Mouse (Mus musculus): ENCODE measurements at regions not wholly inside any gene's neighbourhood (a gene's known extent, or its start where the extent isn't known, plus 50 kb on each side); places are given as distances from the start of the nearest gene placed in this dataset.
"Not testable (repeated sequence)": the region's sequence is repeated elsewhere in the genome, so short reads cannot be mapped to it uniquely, and the experiment has no call there.

DNA sequence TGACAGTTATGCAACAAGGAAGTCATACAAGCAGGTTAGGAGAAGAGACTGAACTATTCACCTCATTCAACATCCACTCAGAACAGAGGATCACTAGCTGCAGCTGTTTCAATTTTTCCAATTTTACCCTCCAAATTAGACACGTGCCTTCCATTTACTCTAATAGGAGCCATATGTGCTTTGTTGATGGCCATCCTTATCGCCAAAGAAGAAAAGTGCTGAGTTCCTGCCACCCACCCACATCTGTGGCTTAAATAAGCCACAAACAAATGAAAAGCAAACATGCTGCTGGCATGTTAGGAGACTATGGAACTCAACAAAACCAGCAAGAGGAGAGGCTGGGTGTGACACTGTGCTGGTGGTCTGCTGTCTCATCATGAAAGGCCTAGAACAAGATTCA, 1786.1 kb downstream of the 9330182O14Rik start:
- no peak for DNase-seq (ENCODE audit: low spot score)

DNA sequence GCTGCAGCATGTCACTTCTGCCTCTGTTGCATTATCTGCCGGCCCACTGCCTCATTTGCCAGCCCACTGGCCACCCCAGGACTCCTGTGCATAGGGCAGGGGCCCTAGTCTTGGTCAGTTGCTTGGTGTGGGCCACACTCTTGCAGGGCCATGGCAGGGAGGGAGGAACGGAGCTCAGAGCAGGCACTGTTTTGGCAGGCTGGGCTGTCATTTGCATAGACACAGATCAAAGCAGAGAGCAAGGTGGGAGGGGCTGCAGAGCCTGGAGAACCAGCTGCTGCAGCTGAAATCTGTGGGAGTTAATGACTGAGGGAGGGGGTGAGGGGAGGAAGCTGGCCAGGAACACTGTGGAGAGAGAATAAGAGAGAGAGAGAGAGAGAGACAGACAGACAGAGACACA, 1802.5 kb downstream of the 9330182O14Rik start:
- DNase-seq (ENCODE audit: low spot score): no peak

DNA sequence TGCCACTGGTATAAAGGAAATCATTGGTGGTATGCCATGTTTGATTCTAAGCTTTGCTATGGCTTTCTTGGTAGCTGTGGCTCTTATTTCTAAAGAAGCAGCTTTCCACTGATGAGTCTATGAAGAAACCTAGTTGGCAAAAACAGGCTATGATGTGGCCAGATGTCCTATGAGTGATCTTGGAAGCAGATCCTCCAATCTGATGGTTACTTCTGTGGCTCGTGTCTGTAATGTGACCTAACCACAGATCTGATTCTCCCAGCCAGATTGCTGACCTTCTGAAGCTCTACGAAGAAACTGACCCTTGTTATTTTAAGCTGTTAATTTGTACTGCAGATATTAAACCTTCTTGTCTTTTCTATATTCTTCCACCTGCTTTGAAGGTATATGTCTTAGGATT, 1811.1 kb downstream of the 9330182O14Rik start:
- DNase-seq (ENCODE audit: low spot score): no peak

DNA sequence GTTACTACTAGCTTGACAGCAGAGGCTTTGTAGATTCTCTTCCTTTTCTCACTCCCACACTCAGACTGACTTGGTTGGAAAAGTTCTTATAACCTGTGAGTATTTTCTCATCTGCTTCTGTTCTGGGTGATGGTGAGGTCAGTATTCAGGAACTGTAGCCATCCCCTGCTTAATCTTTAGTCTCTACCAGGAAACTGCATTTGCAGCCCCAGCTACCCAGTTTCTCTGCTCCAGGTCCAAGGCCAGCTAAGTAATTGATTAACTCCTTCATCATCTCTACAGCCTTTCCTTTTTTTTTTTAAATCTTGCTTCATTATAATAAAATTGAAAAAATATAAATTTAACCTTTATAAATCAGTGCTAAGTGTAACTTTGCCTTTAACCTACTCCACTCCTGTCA, 1813.7 kb downstream of the 9330182O14Rik start:
- no peak for DNase-seq (ENCODE audit: low spot score)

DNA sequence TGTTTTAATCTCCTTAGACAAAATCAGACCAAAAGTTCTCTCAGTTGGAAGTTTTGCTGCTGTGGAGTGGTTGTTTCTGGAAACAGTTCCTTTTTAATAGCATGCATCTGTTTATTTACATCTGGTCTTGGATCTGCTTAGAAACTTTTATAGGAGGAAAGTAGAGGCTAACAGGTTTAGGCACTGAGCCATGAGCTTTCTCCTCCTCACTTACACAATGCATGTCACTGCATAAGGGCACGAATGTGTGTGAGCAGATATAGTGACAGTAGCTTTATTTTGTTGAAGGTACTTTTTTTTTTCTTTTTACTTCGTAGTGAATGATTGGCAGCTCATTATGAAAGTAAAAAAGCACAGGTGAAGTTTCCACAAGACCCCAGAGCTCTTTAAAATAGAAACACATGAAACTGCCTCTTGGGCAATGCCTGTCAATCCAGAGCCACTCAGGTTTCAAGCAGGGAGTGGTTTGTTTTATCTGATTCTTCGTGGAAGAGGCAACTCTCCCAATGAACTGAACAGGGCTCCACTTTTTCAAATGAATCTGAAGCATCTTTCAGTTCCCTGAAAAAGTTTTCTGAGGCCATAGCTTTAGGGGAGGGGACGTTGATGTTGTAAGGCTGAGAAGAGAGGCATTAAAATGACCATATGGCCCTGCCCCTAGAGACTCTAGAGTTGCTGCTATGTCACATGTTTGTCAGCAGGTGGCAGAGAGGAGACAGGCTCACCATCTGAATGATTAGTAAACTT, 1814.4 kb downstream of the 9330182O14Rik start:
- no peak for DNase-seq (ENCODE audit: low spot score)

DNA sequence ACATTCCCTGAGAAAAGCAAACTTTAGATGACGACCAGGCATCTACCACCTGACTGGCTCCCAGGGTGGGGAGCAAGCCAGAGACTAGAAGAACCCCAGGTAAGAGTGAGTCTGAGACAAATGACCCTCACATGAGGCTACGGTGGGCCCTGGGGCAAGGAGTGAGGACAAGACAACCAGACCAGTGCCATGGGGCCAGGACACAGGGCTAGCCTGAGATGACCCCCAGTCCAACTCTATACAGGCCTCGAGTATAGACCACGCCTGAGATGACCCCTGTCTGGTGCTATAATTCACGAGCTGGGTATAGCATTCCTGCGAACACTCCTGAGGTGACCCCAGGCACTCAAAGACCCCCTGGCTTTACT, 1814.9 kb downstream of the 9330182O14Rik start:
- DNase-seq (ENCODE audit: low spot score): no peak

DNA sequence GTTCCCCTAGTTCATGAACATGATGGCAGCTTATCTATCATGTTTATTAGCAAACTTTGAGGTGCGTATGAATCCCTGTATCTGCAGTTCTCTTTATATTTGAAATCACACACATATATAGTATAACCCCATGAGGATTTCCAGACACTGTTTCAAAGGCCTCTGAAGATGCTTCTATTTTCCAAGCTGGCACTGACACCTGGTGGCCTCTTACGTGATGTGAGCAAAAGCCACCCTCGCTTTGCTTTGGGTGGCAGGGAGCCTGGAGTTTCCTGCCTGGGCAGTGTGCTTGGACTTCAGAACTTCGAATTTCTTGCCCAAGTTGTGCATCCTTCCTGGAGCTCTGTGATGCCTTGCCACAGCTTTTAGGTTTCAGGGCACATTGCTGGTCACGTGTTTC, 1817.1 kb downstream of the 9330182O14Rik start:
- DNase-seq (ENCODE audit: low spot score): no peak

DNA sequence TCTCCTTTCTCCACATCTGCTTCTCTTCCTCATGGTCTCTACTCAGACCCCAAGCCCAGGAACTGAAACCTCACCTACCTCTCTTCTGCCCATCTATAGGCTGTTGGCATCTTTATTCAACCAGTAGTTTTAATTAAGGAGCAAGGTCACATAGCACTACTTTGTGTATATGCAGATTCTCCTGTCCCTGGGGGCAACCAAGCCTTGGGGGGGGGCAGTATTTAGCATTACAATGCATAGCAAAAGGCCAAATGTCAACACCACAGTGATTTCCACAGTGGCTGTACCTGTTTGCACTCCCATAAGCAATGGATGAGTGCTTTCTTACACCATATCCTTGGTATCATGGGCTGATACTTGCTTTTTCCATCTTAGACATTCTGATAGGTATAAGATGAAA, 1826.4 kb downstream of the 9330182O14Rik start:
- DNase-seq (ENCODE audit: low spot score): no peak

DNA sequence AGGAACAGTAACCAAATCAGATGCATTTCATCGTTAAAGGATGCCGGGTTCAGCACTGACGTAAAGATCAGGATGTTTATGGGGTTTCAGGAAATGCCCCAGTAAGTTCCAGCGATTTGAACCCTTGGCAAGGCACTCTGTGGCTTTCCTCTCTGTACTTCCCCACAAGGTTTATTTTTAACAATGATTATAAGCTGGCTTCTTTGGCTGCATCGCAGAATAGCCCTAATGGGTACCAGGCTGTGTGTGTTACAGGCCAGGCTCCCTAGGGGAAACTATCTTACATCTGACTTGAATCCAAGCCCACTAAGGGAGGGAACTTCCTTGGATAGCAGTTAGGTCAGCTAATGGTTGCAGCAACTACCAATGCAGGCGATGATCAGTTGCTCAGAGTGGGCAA, 1836.7 kb downstream of the 9330182O14Rik start:
- DNase-seq (ENCODE audit: low spot score): no peak

DNA sequence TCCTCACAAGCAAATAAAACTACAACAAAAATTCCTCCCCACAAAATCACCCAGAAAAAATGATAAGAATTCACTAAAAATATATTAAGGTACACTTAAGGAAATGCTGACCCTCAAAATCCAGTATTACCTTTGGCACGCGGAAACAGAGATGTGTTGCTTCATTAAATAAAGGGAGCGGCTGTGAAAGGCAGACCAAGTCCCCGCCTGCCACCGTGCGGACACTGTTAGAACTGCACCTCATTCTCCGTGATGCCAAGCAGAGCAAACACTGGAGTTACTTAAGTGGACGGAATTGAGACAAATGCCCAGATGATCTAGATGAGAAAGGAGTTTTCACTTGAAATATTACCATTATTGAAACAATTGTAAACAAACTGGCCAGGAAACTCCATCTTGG, 1839.1 kb downstream of the 9330182O14Rik start:
- DNase-seq (ENCODE audit: low spot score): peak; percentile 93

DNA sequence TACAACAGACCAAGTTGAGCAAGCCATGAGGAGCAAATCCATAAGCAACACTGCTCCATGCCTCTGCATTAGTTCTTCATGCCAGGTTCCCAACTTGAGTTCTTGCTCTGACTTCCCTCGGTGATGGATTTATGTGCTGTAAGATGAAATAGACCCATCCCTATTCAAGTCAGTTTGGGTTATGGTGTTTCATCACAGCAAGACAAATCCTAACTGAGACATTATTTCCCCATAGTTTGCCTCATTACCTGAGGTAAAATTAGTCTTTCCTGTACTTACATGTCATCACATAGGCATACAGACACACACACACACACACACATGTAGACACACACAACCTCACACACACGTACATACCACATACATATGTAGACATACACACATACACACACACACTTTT, 1843.0 kb downstream of the 9330182O14Rik start:
- no peak for DNase-seq (ENCODE audit: low spot score)

DNA sequence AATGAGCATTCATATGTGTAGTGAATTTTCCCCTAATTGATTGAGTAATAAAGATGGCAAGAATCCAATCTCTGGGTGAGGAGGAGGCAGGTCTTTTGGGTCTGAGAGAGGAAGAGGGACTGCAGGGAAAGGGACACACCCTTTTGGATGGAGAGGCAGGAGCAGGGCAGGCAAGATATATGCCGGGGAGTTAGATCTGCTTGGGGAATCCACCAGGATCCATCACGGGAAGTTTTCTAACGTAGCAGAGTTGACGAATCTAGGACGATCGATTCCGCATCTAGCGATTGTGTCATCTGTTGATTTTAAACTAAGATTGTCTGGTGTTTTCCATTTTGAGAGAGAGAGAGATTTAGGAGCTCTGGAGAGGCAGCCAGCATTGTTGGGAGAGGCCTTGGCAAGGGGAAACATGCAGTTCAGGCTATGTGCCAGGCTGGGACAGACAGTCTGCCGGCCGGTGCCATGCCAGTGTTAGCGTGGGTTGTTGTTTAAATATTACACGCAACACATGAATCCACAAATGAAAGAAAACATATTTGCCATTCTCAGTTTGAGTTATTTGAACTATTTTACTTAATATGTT, 1843.6 kb downstream of the 9330182O14Rik start:
- DNase-seq (ENCODE audit: low spot score): no peak

DNA sequence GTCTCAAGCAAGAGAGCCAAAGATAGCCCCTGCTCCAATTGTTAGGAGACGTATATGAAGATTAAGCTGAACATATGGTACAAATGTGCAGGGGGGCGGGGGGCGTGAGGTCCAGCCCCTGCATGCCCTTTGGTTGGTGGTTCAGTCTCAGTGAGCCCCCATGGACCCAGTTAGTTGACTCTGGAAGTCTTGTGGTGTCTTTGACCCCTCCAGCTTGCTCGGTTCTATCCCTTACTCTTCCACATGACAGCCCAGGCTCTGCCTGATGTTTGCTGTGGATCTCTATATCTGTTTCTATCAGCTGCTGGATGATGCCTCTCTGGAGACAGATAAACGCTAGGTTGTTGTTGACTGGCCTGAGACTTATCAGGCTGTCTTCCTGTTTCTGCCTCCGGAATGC, 1849.1 kb downstream of the 9330182O14Rik start:
- DNase-seq (ENCODE audit: low spot score): no peak

DNA sequence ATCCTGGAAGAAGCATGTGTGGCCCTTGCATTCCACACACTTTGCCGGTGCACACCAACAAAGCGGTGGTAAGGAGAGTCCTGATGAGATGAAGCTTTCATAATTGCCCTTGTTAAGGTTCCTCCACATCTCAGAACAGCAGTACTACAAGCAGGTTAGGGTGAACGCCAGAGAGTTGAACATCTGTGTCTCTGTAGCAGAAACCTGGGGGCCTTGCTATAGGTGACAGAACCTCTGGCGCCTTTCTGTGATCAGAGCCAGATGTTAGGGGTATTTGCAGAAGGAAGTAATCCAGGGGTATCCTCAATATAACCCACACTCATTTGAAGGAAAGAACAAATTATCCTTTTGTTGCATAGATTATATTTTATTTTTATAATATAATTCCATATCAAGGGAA, 1850.1 kb downstream of the 9330182O14Rik start:
- no peak for DNase-seq (ENCODE audit: low spot score)

DNA sequence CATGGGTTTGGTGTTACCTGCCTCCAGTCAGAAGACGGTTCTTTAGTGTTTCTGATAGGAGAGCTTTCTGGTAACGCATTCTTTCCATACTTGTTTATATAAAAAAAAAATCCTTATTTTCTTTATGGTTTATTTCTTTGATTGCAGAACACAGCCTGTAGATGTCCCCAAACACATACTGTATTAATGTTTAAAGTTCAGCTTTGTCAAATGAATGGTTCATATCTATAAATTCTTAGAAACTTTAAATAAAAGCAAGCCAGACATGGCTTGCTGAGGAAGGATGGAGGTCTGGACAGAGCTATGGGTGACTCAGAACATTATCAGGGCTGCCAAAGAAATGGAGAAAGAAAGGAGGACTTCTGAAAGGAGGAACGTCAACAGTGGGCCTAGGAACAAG, 1852.1 kb downstream of the 9330182O14Rik start:
- DNase-seq (ENCODE audit: low spot score): no peak

DNA sequence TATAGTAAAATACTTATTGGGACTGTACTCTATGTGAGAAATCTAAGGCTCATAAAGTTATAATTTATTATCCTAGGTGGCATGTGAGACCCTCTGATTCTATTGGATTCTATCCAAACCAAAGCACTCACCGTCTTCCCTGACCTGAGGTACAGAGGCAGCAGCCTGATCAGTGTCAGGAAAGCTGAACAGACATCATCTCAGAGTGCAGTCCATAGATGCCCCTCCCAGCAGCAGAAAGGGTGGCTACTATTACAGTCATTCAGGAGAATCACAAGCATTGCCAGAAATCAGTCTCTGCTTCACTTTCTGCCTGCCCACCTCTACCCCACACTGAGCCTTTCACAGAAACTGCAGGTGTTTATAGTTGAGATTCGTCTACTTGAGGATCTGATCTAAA, 1854.9 kb downstream of the 9330182O14Rik start:
- no peak for DNase-seq (ENCODE audit: low spot score)

DNA sequence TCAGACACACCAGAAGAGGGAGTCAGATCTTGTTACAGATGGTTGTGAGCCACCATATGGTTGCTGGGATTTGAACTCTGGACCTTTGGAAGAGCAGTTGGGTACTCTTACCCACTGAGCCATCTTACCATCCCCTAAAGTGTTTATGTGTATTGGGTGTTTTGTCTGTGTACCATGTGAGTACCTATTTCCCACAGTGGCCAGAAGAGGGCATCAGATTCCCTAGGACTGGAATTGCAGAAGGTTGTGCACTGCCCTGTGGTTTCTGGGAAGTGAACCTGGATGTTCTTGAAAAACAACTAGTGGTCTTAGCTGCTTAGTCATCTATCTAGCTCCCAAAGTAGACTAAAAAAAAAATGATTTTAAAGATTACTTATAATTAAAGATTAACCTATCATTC, 1857.7 kb downstream of the 9330182O14Rik start:
- DNase-seq (ENCODE audit: low spot score): no peak

DNA sequence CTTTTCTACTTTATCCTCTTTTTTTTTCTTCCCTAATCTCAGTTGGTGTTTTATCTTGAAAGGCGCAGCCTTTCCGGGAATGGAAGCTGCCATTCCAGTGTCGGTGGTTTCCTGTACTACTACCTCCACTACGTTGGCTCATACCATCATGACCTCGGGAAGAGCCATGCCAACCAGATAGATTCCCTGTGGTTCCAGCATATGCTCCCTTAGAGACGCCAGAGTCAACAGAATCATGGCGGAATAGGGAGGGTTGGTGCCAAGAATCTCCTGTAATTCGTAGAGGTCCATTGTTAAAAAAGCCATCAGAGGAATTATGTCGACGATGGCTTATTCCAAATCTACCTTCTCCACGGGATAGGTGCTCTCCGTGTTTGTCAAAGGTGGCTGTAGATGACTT, 1898.1 kb downstream of the 9330182O14Rik start:
- not testable (repeated sequence) for DNase-seq (ENCODE audit: low spot score)

DNA sequence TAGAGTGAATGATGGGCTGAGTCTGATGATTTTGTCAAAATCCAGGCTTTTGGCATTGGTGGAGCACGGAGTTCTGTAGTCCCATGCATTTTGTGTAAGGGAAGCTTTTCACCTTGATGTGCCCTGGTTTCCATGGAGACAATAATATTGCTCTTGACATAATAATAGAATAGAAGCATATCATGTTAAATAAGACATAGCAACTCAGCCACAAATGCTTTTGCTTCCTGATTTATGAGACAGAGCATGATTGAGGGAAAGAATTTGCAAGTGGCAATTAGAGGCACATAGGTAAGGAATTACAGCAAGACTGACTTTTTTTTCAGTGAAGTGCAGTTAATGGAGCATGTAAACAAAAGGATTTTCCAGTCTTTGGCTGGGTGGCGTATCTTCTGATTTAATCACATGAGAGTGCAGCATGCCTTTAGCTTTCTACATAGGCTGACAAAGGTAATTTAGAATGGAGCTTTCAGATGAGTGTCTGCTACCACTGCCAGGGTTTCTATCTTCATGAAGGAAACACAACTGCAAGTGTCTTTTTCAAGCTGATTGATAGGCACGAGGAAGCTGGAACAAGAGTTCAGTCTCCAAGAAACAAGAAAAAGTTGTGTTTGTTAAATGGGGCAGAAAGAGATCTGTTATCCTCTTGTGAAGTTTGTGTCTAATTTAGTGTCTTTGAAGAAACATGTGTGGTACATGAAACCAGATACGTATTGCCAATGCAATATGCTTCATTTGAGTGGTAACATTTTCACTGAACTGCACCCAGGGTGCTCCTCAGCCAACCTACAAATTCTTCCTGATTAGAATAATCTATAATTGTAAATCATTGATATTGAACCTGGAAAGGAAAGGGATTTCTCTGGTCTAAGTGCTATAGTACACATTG, 1913.2 kb downstream of the 9330182O14Rik start:
- DNase-seq (ENCODE audit: low spot score): no peak

DNA sequence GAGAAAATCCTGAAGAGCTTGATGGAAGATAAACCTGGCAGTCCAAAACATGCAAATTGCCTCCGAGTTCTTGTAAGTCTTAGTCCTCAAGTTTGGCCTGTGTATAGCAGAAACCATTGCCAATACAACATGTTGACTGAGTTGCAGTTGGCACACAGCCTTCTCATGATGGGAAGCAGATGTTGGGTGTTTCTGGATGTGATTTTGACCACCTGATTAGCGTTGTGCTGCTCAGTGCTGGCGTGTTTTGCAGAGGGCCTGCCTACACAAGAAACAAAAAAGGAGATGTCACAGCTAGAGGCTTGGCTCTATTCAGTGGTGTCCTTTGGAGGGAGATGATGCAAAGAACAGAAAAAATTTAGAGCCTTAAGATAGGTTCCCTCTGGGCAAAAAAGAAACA, 1922.6 kb downstream of the 9330182O14Rik start:
- DNase-seq (ENCODE audit: low spot score): peak; percentile 6

DNA sequence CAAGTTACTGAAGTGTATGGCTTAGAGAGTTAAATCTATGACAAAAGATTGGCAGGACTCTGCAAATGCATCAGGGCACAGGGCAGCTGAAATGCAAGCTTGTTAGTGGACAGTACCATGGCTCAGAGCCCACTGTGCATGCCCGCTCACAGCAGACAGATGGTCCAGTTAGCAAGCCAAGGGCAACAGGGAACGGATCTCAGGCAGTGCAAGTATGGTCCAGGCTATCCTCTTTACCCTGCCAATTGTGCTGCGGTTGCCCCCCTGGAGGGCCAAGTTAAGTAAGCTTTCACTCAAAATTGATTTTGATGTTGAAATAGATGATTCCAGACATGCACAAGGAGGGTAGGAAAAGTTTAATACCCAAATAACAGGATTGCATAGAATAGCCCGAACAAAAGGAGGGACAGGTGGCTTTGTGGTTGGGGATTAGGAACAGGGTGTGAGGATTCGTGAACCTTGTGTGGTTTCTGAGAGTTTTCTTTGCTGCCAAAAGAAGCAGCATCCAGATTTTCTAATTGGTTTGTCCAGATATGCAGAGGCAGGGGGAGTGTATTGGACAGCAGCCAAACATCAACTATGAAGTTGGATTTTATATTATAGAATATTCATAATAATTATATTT, 1934.2 kb downstream of the 9330182O14Rik start:
- no peak for DNase-seq (ENCODE audit: low spot score)

DNA sequence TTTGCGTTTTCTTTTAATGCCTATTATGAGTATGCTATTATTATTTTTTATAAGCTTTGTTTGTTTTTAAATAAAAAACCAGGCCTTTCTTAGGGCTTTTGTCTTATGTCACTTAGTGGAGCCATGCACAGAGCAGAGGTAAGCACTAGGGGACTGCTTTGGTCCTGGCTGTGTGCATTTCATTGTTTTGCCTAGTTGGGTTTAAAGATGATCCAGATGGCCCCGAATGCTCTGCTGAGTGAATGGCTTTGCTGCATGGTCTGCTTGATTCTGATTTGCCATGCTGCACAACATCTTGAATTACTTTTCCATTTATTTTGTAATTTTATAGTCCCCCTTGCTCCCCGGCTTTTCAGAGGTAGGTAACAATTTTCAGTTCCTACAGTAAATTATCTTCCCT, 1934.9 kb downstream of the 9330182O14Rik start:
- no peak for DNase-seq (ENCODE audit: low spot score)

DNA sequence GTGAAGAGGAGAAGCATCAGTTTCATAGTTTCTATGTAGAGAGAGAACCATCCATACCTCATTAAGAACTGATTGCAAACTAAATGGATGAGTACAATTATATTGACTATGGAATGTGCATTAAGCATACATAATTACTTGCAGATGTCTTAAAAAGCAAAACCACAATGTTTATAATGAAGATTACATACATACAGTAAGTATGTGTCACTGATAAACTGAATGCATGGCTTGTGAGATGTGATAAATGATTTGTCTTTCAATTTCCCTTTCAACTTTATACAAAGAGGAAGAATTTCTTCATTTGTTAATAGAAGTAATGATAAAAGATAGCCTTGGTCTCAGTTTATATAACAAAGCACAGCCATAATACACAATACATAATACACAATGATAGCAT, 1939.3 kb downstream of the 9330182O14Rik start:
- DNase-seq (ENCODE audit: low spot score): no peak
